Mouse (Mus musculus) liver, embryonic 16.5 days (tissue): ENCODE results near the gene Nsrp1. TPM values are rescaled to one million over a fixed set of nuclear protein-coding genes. Genes with fewer than 3 reads are reported as not detected.
"Not testable (repeated sequence)": the region's sequence is repeated elsewhere in the genome, so short reads cannot be mapped to it uniquely, and the experiment has no call there.

Experiments
- ATAC-seq: fragments of 200-750 bp; cut with Nextera tagmentation; 2 replicates; pipeline ENCODE4 v1.8.0; 2017; ENCODE audit warnings: low read depth, mild to moderate bottlenecking, moderate number of reproducible peaks, moderate library complexity
- H3K27ac ChIP-seq: fragments of 300-500 bp; sonication (generic); 2 replicates; pipeline ENCODE4 v1.5.1; 2014; ENCODE audit warnings: mild to moderate bottlenecking, low read length
- H3K27me3 ChIP-seq: fragments of 300-500 bp; sonication (generic); 2 replicates; pipeline ENCODE4 v1.6.1; 2014; ENCODE audit warnings: low read depth, low read length, mixed read lengths; ENCODE audit not compliant: control insufficient read depth, insufficient read depth
- H3K36me3 ChIP-seq: fragments of 300-500 bp; sonication (generic); 2 replicates; pipeline ENCODE4 v1.6.1; 2014; ENCODE audit warnings: mild to moderate bottlenecking; ENCODE audit not compliant: control insufficient read depth, insufficient read depth
- H3K4me1 ChIP-seq: fragments of 300-500 bp; sonication (generic); 2 replicates; pipeline ENCODE4 v1.6.1; 2014; ENCODE audit warnings: low read depth, low read length, mixed read lengths; ENCODE audit not compliant: control insufficient read depth
- H3K4me2 ChIP-seq: fragments of 300-500 bp; sonication (generic); 2 replicates; pipeline ENCODE4 v1.6.1; 2014; ENCODE audit warnings: low read depth, low read length, mixed read lengths
- H3K4me3 ChIP-seq: fragments of 300-500 bp; sonication (generic); 2 replicates; pipeline ENCODE4 v1.5.1; 2014; ENCODE audit warnings: low read depth, mild to moderate bottlenecking, low read length
- H3K9ac ChIP-seq: fragments of 300-500 bp; sonication (generic); 2 replicates; pipeline ENCODE4 v1.6.1; 2014; ENCODE audit warnings: low read depth, low read length
- H3K9me3 ChIP-seq: fragments of 300-500 bp; sonication (generic); replicated peaks from 2 replicates; pipeline ENCODE4 v1.6.1; 2016; ENCODE audit warnings: low read length; ENCODE audit not compliant: control insufficient read depth
- WGBS: fragments of 180-500 bp; shearing (Covaris S2); extraction: QIAGEN DNeasy Blood & Tissue Kit; methylation state at CpG from one replicate; pipeline ENCODE4 v1.1.7; 2014; ENCODE audit not compliant: insufficient replicate concordance; 5-methylcytosine and 5-hydroxymethylcytosine counted together
- polyA plus RNA-seq: library from polyadenylated mRNA; unstranded; fragments of >200 nt; fragmentation: Nextera tagmentation; extraction: Ambion mirVana; gene quantifications from 2 replicates; pipeline ENCODE4 v1.2.1, GENCODE M21; 2015

The Nsrp1 gene
- polyA plus RNA-seq, 1 experiment from 2014 or later = 22.2 TPM

DNA sequence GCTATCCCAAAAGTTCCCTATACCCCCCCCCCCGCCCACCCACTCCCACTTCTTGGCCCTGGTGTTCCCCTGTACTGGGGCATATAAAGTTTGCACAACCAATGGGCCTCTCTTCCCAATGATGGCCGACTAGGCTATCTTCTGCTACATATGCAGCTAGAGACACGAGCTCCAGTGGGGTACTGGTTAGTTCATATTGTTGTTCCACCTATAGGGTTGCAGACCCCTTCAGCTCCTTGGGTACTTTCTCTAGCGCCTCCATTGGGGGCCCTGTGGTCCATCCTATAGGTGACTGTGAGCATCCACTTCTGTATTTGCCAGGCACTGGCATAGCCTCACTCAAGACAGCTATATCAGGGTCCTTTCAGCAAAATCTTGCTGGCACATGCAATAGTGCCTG, 904 bp downstream of the Nsrp1 start:
- not testable (repeated sequence) for H3K27me3 ChIP-seq, H3K36me3 ChIP-seq, H3K27ac ChIP-seq, ATAC-seq, H3K9me3 ChIP-seq, H3K4me1 ChIP-seq
- Histone ChIP-seq H3K4me3 (peak overlapping the region; percentile 92), H3K4me2 (peak overlapping the region; percentile 87), H3K9ac (peak overlapping the region; percentile 79)
- 40% methylated on average over 4 of the region's 4 CpGs for WGBS

DNA sequence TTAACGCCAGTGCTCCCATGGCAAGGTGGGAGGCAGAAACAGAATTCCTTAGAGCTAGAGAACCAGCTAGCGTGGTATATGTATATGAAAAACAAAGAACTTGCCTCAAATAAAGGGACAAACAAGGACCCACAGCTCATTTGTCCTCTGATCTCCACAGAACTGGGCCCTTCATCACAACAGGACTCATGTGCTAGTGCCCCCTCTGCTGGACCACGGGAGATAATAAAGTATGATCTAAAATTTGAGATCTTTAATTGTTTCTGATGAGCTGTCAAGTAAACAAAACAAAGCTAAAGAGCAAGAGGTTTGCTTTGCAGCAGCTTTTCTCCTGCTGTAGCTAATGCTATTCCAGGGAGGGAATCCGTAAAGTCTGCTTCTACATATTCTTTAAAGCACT, 7.5 kb downstream of the Nsrp1 start:
- H3K27me3 ChIP-seq = no peaks in the 10 kb centered on the region
- H3K9me3 ChIP-seq = no peaks in the 10 kb centered on the region
- H3K27ac ChIP-seq = no peak overlapping the region
- H3K9ac ChIP-seq = no peak overlapping the region
- H3K36me3 ChIP-seq = peaks cover 7% of the 10 kb centered on the region
- WGBS = 63% methylated on average over 4 of the region's 4 CpGs
- no peak overlapping the region for H3K4me3 ChIP-seq
- no peak overlapping the region for H3K4me2 ChIP-seq
- peaks cover 2% of the 10 kb centered on the region; the same call in 1 of the 2 replicates for H3K4me1 ChIP-seq
- ATAC-seq = no peak

DNA sequence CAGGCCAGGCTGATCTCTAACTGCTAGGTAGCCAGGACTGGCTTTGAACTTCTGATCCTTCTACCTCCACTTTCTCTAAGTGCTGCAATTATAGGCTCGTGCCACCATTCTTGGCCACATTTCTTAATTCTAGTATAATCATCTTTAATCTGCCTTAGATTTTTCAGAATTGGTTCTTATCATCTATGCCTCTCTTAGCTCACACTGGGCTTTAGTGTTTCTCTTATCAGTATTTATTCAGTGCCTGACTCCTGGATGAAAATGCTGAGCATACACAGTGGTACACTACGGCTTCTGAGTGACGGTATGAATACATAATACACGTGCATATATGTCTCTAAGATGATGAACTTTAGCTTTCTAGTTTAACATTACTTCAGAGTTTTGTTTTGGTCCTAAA, 9.4 kb downstream of the Nsrp1 start:
- Histone ChIP-seq H3K27ac (no peak overlapping the region), H3K9ac (no peak overlapping the region), H3K4me3 (no peak overlapping the region), H3K4me2 (no peak overlapping the region), H3K36me3 (peaks cover 7% of the 10 kb centered on the region), H3K9me3 (no peaks in the 10 kb centered on the region), H3K27me3 (no peaks in the 10 kb centered on the region), H3K4me1 (peaks cover 2% of the 10 kb centered on the region; the same call in 1 of the 2 replicates)
- 68% methylated on average over 4 of the region's 4 CpGs for WGBS
- ATAC-seq = no peak

DNA sequence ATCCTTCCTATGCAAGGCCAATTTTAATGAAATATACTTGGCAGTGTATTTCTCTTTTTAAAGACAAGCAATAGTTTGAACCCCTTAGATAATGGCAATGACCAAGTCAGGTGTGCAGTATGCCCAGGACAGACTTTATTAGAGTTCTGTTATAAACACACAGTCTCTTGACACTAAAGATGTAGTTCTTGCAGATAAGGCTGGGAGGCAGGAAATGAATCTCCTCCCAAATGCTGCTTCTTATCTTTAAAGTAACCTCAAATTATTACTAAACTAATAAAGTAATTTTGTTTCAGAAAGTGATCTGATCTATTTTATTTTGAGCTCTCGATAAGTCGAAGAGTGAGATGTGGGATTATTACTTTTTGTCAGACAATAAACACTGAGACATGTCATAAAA, 14.8 kb downstream of the Nsrp1 start:
- Histone ChIP-seq H3K27ac (no peak overlapping the region), H3K4me1 (peaks cover 2% of the 10 kb centered on the region; the same call in 1 of the 2 replicates), H3K27me3 (no peaks in the 10 kb centered on the region), H3K36me3 (no peaks in the 10 kb centered on the region), H3K9ac (no peak overlapping the region), H3K4me2 (no peak overlapping the region), H3K9me3 (no peaks in the 10 kb centered on the region), H3K4me3 (no peak overlapping the region)
- 62% methylated on average over 2 of the region's 2 CpGs for WGBS
- ATAC-seq = no peak

DNA sequence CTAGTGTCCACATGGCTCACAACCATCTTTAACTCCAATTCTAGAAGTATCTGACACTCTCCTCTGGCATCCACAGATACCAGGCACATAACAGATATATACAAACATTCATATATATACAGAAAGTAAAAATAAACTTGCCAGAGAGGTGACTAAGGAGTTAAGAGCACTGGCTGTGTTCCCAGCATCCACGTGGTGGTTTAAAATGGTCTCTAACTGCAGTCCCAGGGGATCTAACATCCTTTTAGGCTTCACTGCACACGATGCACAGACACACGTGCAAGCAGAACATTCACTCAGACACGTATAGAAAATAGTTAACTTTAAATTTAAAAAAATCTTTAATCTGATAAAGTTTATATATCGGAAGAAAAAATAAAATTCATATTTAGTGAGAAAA, 16.3 kb downstream of the Nsrp1 start:
- WGBS = 75% methylated on average over 5 of the region's 5 CpGs
- H3K9ac ChIP-seq = no peak overlapping the region
- no peak overlapping the region for H3K4me2 ChIP-seq
- H3K27ac ChIP-seq = no peak overlapping the region
- H3K27me3 ChIP-seq = no peaks in the 10 kb centered on the region
- H3K4me3 ChIP-seq = no peak overlapping the region
- H3K4me1 ChIP-seq = no peaks in the 10 kb centered on the region
- H3K36me3 ChIP-seq = no peaks in the 10 kb centered on the region
- H3K9me3 ChIP-seq = no peaks in the 10 kb centered on the region
- no peak for ATAC-seq

DNA sequence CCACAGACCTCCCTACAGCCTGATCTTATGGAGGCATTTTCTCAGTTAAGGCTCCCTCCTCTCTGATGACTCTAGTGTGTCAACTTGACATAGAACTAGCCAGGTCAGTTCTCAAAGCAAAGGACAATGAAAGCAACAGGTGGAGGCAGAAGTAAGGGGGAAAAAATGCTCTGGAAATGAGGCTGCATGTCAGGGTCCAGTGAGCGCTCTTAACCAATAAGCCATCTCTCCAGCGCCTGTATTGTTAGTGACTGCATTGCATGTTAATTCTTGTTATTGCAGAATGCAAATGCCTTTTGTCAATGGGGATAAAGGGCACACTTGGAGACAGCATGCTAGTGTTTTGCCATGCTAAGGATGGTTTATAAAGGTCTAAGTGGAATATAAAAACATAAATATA, 35.4 kb downstream of the Nsrp1 start:
- no peak overlapping the region for H3K27ac ChIP-seq
- H3K9ac ChIP-seq = no peak overlapping the region
- no peak overlapping the region for H3K4me3 ChIP-seq
- H3K36me3 ChIP-seq = peaks cover 16% of the 10 kb centered on the region
- no peaks in the 10 kb centered on the region for H3K27me3 ChIP-seq
- WGBS = 72% methylated on average over 2 of the region's 2 CpGs
- no peak overlapping the region for H3K4me2 ChIP-seq
- ATAC-seq = no peak
- H3K4me1 ChIP-seq = no peaks in the 10 kb centered on the region
- no peaks in the 10 kb centered on the region for H3K9me3 ChIP-seq

DNA sequence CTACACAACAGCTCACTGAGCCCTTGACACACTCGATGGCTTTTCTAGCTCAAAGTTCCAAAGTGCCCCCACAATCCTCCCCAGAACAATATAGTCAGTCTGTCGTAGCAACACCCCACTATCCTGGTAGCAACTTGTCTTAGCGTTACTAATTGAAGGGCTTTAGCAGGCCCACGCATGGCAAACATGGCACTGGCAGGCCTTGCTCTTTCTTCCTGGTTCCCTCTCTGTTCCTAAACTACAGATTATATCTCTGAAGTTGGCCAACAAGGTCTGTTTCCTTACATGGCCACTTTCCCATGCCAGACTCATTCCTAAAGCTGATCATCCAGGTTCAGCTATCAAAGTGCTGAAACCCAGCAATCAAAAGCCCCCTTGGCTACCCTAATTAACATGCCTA, 36.3 kb downstream of the Nsrp1 start:
- Histone ChIP-seq H3K9me3 (no peaks in the 10 kb centered on the region), H3K4me2 (no peak overlapping the region), H3K27me3 (no peaks in the 10 kb centered on the region), H3K9ac (no peak overlapping the region), H3K36me3 (peaks cover 16% of the 10 kb centered on the region), H3K4me1 (no peaks in the 10 kb centered on the region), H3K27ac (no peak overlapping the region), H3K4me3 (no peak overlapping the region)
- no peak for ATAC-seq
- WGBS = 76% methylated on average over 4 of the region's 4 CpGs

DNA sequence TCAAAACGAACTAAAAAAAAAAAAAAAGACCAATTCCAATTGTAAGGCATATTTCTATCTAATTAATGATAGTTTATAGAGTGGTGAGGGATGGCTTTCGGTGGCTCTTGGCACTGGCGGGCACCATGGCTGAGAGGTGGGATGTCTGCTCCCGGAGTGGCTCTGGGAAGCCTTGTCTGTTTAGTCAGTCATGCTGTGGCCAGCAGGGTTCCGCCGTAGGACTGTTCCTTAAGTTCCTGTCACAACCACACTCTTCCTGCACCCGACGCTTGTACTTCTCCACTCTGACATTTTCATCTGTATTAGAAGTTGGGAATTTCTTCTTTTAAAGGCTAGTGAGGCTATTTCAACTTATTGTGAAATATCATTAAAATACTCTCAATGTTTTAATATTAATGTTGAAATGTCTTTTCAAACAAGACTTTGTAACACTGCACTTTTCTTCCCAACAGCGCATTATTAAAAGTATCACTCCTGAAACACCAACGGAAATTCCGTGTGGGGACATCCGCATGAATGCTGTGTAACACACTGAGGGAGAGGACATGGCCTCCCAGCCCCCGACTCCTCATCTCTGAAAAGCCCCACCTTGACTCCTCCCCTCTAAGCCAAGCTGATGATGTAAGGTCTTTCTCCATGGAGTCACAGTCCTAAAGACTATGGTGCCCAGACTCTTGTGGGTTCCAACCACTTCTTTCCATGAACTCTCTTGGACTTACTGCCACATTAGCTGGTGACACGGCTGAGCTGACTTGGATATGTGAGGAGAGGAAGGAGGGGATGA, 46.9 kb downstream of the Nsrp1 start:
- H3K9me3 ChIP-seq = no peaks in the 10 kb centered on the region
- H3K9ac ChIP-seq = no peak overlapping the region
- ATAC-seq = no peak
- H3K4me1 ChIP-seq = no peaks in the 10 kb centered on the region
- H3K36me3 ChIP-seq = no peaks in the 10 kb centered on the region
- H3K27ac ChIP-seq = no peak overlapping the region
- H3K4me3 ChIP-seq = no peak overlapping the region
- no peaks in the 10 kb centered on the region for H3K27me3 ChIP-seq
- no peak overlapping the region for H3K4me2 ChIP-seq
- 37% methylated on average over 14 of the region's 14 CpGs for WGBS

DNA sequence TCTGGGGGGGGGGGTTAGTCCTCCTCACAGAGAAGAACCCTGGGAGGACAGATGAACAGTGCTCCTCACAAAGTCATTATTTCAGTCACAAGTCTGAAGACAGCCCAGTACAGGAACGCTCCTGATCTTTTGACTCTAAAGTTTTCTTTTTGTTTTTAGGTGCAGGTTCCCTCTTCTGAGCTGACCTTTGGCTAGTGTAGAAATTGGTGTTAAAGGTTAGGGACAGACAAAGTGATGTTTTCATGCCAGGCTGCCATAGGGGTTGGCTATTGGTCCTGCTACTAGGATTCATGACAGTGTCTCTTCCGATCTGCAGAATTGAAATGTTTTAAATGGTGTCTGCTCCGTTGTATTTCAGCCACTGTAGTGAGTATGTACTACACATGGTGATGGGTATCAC, 50.1 kb downstream of the Nsrp1 start:
- H3K9me3 ChIP-seq = no peaks in the 10 kb centered on the region
- no peak overlapping the region for H3K4me2 ChIP-seq
- no peak overlapping the region for H3K27ac ChIP-seq
- no peak overlapping the region for H3K4me3 ChIP-seq
- no peaks in the 10 kb centered on the region for H3K27me3 ChIP-seq
- 62% methylated on average over 3 of the region's 3 CpGs for WGBS
- no peak for ATAC-seq
- H3K9ac ChIP-seq = no peak overlapping the region
- no peaks in the 10 kb centered on the region for H3K36me3 ChIP-seq
- H3K4me1 ChIP-seq = no peaks in the 10 kb centered on the region
